Mouse (Mus musculus): ENCODE measurements around the gene Drc1. TPM values are rescaled to one million over a fixed set of nuclear protein-coding genes. Genes with fewer than 3 reads are reported as not detected.

The Drc1 gene
- polyA plus RNA-seq, 1 experiment from 2014 or later: 1.6 TPM

DNA sequence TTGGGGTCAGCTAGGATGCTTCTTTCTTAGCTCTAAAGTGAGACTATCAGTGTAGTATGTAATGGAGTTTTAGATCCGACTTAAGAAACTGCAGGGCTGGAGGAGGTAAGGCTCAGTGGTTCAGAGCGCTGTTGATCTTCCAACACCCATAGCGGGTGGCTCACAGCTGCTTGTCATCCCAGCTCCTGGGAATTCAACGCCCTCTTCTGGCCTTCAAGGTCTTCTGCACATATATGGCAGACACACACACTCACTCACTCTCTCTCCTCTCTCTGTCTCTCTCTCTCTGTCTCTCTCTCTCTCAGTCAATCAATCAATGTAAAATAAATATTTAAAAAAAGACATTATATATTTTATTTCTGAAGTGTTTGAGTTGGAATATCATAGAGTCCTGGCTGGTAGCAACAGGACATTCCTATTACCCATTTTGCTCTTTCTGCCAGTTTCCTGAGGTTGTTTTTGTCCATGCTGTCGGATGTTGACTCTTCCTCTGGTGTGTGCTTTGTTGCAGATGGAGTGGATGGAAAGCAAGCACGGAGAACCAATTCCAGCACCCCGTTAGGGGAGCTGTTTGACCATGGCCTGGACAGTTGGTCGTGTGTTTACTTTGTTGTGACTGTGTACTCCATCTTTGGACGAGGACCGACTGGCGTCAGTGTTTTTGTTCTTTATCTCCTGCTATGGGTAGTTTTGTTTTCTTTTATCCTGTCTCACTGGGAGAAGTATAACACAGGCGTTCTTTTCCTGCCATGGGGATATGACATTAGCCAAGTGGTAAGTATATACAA, 25.4 kb upstream of the Drc1 start:
- no peak overlapping the region for H3K27ac ChIP-seq
- H3K9me3 ChIP-seq (replicated peaks): no peaks in the 10 kb centered on the region
- H3K9ac ChIP-seq: no peak overlapping the region
- WGBS (ENCODE audit: insufficient replicate concordance): 79% methylated on average over 12 of the region's 12 CpGs
- peaks cover 80% of the 10 kb centered on the region for H3K36me3 ChIP-seq
- H3K4me1 ChIP-seq: no peaks in the 10 kb centered on the region; the same call in 1 of the 2 replicates
- no peak overlapping the region for H3K4me2 ChIP-seq
- no peak for ATAC-seq
- H3K27me3 ChIP-seq (replicated peaks): no peaks in the 10 kb centered on the region
- no peak overlapping the region for H3K4me3 ChIP-seq

DNA sequence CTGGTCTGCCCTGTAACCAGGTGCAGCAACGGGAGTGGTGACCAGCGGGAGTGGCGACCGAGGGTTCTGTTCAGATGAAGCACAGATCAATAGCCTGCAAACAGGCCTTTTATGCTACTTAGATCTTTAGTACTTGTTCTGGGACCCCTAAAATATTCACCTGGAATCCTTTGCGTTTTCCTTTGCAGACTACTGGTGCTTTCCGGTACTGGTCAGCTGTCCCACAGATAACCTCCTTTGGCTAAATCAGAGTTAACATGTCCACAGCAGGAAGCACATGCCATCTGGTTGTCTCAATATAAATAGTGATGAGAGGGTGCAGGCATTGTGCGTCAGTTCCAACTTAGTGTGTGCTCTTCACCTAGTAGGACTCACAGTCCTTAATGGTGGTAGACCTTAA, 22.4 kb upstream of the Drc1 start:
- peaks cover 85% of the 10 kb centered on the region for H3K36me3 ChIP-seq
- no peak for ATAC-seq
- H3K27me3 ChIP-seq (replicated peaks): no peaks in the 10 kb centered on the region
- WGBS (ENCODE audit: insufficient replicate concordance): 86% methylated on average over 7 of the region's 7 CpGs
- no peaks in the 10 kb centered on the region; the same call in 1 of the 2 replicates for H3K4me1 ChIP-seq
- no peak overlapping the region for H3K9ac ChIP-seq
- H3K4me2 ChIP-seq: no peak overlapping the region
- H3K9me3 ChIP-seq (replicated peaks): no peaks in the 10 kb centered on the region
- no peak overlapping the region for H3K4me3 ChIP-seq
- no peak overlapping the region for H3K27ac ChIP-seq

DNA sequence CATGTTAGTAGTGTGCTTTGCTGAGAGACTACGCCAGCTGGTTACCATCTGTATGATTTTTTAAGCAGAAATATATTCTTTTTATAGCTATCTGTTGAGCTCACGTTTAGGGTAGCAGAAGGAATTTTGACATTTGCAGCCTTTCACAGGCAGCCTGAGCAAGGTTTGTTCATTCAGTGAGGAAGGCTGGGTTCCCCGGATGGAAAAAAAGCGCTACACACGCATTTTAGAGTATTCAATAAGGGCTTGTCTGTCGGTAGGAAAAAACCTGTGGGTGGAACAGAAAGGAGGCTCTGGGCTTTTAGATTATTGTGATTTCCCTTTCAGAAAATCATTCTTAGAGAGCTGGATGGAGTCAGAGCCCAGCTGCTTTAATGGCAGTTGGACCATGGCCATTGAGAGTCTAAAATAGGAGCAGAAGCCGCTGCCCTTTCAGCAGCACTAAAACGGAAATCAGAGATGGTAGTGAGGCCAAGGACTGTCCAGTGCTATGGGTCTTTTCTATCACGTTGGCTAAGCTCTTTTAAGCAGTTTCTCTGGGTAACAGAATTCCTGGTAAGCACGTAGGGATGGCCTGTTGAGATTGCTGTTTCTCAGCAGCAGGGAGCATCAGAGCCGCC, 10.5 kb upstream of the Drc1 start:
- Histone ChIP-seq H3K36me3 (peaks cover 41% of the 10 kb centered on the region), H3K4me1 (no peaks in the 10 kb centered on the region), H3K4me2 (no peak overlapping the region), H3K4me3 (no peak overlapping the region), H3K9ac (no peak overlapping the region), H3K27ac (no peak overlapping the region), H3K9me3 (replicated peaks) (no peaks in the 10 kb centered on the region), H3K27me3 (replicated peaks) (no peaks in the 10 kb centered on the region)
- 77% methylated on average over 11 of the region's 11 CpGs for WGBS (ENCODE audit: insufficient replicate concordance)
- ATAC-seq: no peak

DNA sequence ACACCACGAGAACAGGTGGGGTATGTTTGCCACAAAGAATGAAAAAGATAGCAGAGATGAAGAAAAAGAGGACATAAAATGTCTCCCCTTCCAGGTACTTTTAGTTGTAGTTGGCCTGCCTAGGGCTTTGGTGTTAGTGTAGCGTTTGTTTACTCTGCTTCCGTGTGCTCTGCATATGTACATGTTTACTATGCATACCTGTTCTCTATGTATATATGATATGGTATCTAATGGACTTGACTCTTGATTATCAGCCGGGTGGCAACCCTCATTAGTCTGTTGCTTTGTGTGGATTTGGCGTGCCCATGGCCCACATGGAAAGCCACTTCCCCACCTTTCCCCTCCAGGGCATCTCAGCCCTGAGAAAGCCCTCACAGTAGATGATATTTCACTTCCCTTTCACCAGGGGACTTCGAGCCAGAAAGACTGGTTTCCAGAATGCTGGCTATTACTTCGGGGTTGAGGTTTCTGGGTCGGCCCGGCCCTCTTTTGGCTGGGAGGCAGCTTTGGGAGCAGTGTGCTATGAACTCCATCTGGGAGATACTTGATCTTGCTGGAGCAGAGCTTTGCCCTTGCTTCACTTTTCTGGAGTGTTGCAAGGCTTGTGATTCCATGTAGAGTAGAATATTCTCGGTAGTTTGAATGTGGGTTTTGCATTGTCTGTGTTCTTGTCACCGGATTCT, 9.4 kb upstream of the Drc1 start:
- no peak overlapping the region for H3K9ac ChIP-seq
- no peak overlapping the region for H3K4me3 ChIP-seq
- no peak overlapping the region for H3K27ac ChIP-seq
- H3K36me3 ChIP-seq: peaks cover 31% of the 10 kb centered on the region
- ATAC-seq: no peak
- H3K9me3 ChIP-seq (replicated peaks): no peaks in the 10 kb centered on the region
- H3K4me1 ChIP-seq: no peaks in the 10 kb centered on the region
- H3K27me3 ChIP-seq (replicated peaks): no peaks in the 10 kb centered on the region
- 80% methylated on average over 11 of the region's 11 CpGs for WGBS (ENCODE audit: insufficient replicate concordance)
- H3K4me2 ChIP-seq: no peak overlapping the region

DNA sequence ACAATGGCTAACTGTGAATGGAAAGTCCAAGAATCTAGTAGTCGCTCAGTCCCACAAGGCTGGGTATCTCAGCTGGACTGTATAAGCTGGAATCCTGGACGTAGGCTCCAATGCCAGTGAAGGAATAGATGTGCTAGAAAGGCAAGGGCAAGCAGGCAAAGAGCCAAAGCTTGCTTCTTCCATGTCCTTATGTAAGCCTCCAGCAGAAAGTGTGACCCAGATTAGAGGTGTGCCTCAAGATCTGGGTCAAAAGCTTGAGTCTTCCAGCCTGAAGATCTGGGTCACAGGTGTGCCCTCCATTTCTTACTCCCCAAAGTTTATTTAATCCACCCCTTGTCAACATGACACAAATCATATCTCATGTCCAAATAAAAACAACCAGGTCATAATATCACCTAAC, 4.8 kb upstream of the Drc1 start:
- WGBS (ENCODE audit: insufficient replicate concordance): 71% methylated on average over 2 of the region's 2 CpGs
- no peak overlapping the region for H3K4me3 ChIP-seq

DNA sequence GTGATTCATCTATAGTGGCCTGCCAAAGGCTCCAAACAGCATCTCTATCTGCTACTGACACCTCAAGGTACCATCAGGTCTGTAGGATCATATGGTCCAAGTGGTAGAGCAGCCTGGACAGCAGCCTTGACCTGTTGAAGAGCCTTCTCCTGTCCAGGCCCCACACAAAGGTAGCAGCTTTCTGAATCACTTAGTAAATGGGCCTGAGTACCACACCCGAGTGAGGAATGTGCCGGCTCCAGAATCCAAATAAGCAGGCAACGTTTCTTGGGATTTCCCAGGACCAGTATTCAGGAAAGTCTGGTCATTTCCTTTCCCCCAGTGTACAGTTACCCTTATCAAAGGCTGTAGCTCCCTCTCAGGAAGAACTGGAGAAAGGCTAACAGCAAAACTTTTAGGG, 2.2 kb upstream of the Drc1 start:
- WGBS (ENCODE audit: insufficient replicate concordance): 50% methylated on average over 3 of the region's 3 CpGs
- no peak overlapping the region for H3K4me3 ChIP-seq
- peaks cover 27% of the 10 kb centered on the region for H3K27me3 ChIP-seq (replicated peaks)
- no peak for ATAC-seq
- no peaks in the 10 kb centered on the region for H3K4me1 ChIP-seq
- no peaks in the 10 kb centered on the region for H3K9me3 ChIP-seq (replicated peaks)
- no peak overlapping the region for H3K9ac ChIP-seq
- H3K36me3 ChIP-seq: no peaks in the 10 kb centered on the region
- no peak overlapping the region for H3K4me2 ChIP-seq
- H3K27ac ChIP-seq: no peak overlapping the region

More for the DNA sequence above, 4.8 kb upstream of the Drc1 start:
- Histone ChIP-seq H3K9ac (no peak overlapping the region), H3K27me3 (replicated peaks) (peaks cover 12% of the 10 kb centered on the region), H3K4me2 (no peak overlapping the region), H3K9me3 (replicated peaks) (no peaks in the 10 kb centered on the region), H3K4me1 (no peaks in the 10 kb centered on the region), H3K36me3 (0 out of 2 replicates have a peak, but pooled peaks cover under 1% of the 10 kb centered on the region), H3K27ac (no peak overlapping the region)
- no peak for ATAC-seq

DNA sequence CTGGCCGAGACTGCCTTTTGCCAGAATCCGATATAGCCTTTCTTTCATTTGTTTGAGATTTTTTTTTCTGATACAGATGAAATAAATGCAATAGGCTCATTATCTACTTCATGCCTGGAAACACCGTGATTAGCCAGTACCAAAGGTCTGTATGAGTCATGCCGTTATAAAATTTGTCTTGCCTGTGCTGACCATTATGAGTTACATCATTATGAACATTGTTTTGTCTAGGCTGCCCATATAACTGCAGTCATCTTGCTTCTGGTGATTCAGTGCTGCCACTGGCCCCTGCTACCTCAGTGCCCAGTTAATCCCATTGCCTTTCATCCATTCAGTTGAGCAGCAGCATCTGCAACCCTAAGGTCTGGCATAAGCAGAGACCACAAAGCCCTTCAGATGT, 1.7 kb upstream of the Drc1 start:
- peaks cover 27% of the 10 kb centered on the region for H3K27me3 ChIP-seq (replicated peaks)
- WGBS (ENCODE audit: insufficient replicate concordance): 64% methylated on average over 4 of the region's 4 CpGs
- H3K36me3 ChIP-seq: no peaks in the 10 kb centered on the region
- H3K4me1 ChIP-seq: no peaks in the 10 kb centered on the region
- no peak overlapping the region for H3K4me3 ChIP-seq
- no peak overlapping the region for H3K27ac ChIP-seq
- H3K9ac ChIP-seq: no peak overlapping the region
- no peaks in the 10 kb centered on the region for H3K9me3 ChIP-seq (replicated peaks)
- H3K4me2 ChIP-seq: no peak overlapping the region
- no peak for ATAC-seq

DNA sequence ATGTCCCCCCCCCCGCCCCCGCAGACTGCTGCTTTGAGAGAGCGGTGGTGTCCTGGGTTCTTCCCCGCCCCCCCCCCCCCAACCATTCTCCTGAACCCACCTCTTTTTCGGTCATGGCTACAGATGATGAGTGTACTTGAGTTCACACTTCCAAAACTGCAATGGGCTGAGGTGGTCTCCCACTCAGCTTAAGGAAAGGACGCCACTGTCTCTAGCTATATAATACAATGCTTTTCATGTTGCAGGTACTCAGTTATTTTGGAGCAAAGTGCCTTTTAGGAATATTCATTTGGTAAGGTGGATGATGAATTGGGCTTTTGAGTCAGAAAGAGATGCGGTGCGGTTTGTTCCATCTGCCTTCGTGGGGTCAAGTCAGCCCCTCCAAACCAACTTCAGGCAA, 324 bp upstream of the Drc1 start:
- H3K27ac ChIP-seq: no peak overlapping the region
- H3K9me3 ChIP-seq (replicated peaks): peaks cover 10% of the 10 kb centered on the region; the same call in 1 of the 2 replicates
- H3K4me2 ChIP-seq: peak overlapping the region; percentile 41
- 35% methylated on average over 9 of the region's 9 CpGs for WGBS (ENCODE audit: insufficient replicate concordance)
- no peaks in the 10 kb centered on the region for H3K36me3 ChIP-seq
- H3K4me3 ChIP-seq: no peak overlapping the region
- H3K9ac ChIP-seq: no peak overlapping the region
- H3K4me1 ChIP-seq: no peaks in the 10 kb centered on the region
- peaks cover 27% of the 10 kb centered on the region for H3K27me3 ChIP-seq (replicated peaks)
- no peak for ATAC-seq

DNA sequence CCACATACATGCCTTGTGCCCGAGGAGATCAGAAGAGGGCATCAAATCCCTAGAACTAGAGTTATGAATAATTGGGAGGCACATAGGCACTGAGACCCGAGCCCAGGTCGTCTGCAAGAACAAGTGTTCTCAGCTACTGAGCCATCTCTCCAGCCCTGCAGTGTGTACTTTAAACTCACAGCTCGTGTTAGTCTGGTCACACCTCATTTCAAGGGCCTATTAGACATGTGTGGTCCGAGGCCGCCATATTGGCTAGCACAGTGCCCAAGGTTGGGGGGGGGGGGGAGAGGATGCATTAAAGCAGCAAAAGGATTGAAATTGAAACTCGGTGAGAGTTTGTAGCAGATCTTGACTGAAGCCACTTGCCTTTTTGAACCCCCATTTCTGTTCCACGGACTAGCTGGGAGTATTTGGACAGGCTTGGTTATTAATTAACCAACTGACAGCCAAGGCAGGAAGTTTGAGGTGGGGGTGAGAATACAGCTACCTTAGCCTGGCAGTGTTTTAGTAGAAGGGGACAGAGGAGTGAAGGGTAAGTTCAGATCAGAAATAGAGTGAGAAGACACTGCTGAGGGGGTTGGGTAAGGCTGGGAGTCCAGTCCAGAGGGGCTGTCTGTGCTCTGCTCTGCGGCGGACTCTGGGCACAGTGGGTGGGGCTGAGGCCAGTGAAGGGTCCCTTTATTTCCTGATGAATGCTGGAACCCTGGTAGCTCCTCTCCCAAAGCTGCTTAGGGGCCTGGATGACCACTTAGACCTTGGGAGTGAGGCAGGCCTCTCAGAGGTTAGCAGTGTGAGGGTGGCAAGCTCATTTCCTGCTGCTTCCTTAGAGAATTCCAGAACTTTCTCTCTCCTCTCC, 5.0 kb downstream of the Drc1 start:
- H3K9ac ChIP-seq: no peak overlapping the region
- H3K36me3 ChIP-seq: no peaks in the 10 kb centered on the region
- H3K4me2 ChIP-seq: peak overlapping the region; percentile 41
- 66% methylated on average over 10 of the region's 10 CpGs for WGBS (ENCODE audit: insufficient replicate concordance)
- peaks cover 17% of the 10 kb centered on the region for H3K27me3 ChIP-seq (replicated peaks)
- no peak overlapping the region for H3K4me3 ChIP-seq
- peaks cover 28% of the 10 kb centered on the region for H3K4me1 ChIP-seq
- ATAC-seq: peak; percentile 35; the same call in 1 of the 2 replicates
- peaks cover 10% of the 10 kb centered on the region; the same call in 1 of the 2 replicates for H3K9me3 ChIP-seq (replicated peaks)
- H3K27ac ChIP-seq: peak overlapping the region; percentile 70

DNA sequence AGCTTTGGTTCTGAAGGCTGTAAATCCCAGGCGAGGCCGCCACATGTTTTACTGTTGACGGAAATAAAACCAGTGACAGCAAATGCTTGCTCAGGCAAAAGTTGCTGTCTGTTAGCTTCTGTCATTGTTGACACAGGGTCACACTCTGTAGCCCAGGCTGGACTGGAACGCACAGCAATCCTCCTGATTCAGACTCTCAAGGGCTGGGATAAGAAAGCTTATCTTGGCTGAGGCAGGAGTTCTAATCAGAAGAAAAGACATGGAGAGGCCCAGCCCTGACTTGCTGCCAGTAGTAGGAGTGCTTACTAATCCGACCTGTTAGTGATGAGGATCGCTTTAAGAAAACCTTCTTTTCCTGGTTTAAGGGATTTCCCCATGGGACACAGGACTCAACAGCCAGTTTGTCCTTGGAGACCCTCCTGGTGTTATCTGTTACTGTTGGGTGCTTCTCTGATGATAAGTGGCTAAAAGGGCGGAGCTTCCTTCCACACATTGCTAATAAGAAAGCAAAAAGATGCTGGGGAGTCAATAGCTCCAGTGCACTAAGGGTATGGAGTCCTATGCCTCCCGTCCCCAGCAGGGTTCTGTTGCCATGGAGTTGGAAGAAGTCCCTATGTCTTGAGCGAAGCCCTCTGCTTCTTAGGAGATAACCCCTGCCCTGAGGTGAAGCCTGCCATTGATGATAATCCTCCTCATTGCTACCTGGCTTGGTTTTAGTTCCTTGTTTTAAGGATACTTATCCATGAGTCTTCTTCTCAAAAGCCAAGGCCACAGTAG, 6.1 kb downstream of the Drc1 start:
- Histone ChIP-seq H3K4me3 (no peak overlapping the region), H3K36me3 (no peaks in the 10 kb centered on the region), H3K4me2 (peak overlapping the region; percentile 41), H3K4me1 (peaks cover 28% of the 10 kb centered on the region), H3K9me3 (replicated peaks) (peaks cover 10% of the 10 kb centered on the region; the same call in 1 of the 2 replicates), H3K27me3 (replicated peaks) (peaks cover 6% of the 10 kb centered on the region), H3K27ac (peak overlapping the region; percentile 70), H3K9ac (no peak overlapping the region)
- peak; percentile 93 for ATAC-seq
- 40% methylated on average over 9 of the region's 9 CpGs for WGBS (ENCODE audit: insufficient replicate concordance)

DNA sequence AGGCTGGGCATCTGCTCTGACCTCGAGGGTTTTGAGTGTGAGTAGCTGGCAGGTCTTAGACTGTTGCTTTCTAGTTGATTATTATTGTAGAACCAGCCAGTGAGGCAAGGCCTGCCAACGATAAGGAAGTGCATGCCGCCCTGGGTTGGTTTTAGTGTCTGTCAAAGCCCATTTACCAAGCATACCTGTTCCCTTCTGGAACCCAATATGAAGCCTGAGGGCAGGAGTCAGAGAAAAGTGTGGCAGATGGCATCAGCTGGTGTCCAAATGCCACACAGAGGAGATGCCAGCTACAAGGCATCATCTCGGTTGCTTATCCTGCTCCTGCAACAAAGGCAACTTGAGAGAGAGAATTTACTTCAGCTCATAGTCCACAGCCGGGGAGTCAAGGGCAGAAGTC, 59.6 kb downstream of the Drc1 start:
- WGBS (ENCODE audit: insufficient replicate concordance): 62% methylated on average over 5 of the region's 5 CpGs
- Histone ChIP-seq H3K27me3 (replicated peaks) (peaks cover 49% of the 10 kb centered on the region), H3K9me3 (replicated peaks) (no peaks in the 10 kb centered on the region), H3K9ac (no peak overlapping the region), H3K4me3 (no peak overlapping the region), H3K36me3 (no peaks in the 10 kb centered on the region), H3K4me2 (no peak overlapping the region), H3K4me1 (peaks cover 9% of the 10 kb centered on the region; the same call in 1 of the 2 replicates), H3K27ac (no peak overlapping the region)
- no peak for ATAC-seq
